Mouse (Mus musculus) cerebellum, adult 9-10 months (tissue): ENCODE measurements around the gene H2-DMa.

Source experiments
- DNase-seq: peaks from one replicate; pipeline ENCODE4 v3.0.0; 2022

The H2-DMa gene

DNA sequence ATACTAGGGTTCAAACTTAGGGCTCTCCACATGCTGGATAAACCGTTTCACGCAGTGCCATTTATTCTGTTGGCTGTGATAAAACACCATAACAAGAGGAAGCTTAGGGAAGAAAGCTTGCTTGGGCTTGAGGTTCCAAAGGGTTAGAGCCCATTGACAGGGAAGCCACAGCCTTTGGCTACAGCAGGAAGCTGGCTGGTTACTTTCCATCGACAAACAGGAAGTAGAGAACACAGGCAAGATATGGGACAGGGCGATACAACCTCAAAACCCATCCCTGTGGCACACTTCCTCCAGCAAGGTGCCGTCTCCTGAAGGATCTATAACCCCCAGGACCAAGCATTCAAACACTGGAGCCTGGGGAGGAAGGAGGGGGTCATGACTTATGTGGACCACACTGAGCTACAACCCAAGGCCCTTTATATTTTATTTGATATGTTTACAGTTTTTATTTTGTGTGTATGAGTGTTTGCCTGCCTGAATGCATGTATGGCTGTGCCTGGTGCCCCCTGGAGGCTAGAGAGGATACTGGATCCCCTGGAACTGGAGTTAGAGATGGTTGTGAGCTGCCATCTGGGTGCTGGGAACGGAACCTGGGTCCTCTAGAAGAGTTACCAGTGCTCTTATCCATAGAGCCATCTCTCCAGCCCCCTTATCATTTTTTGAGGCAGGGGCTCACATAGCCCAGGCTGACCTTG is 45.8 kb downstream of the H2-DMa start:
- DNase-seq: no peak

- peak; percentile 20 for DNase-seq
Observed at GRCm38 (mm10) chr17:34169279-34169678, 49.9 kb downstream of the H2-DMa start.

- DNase-seq: no peak
Observed at GRCm38 (mm10) chr17:34170487-34170876, 51.1 kb downstream of the H2-DMa start.

DNA sequence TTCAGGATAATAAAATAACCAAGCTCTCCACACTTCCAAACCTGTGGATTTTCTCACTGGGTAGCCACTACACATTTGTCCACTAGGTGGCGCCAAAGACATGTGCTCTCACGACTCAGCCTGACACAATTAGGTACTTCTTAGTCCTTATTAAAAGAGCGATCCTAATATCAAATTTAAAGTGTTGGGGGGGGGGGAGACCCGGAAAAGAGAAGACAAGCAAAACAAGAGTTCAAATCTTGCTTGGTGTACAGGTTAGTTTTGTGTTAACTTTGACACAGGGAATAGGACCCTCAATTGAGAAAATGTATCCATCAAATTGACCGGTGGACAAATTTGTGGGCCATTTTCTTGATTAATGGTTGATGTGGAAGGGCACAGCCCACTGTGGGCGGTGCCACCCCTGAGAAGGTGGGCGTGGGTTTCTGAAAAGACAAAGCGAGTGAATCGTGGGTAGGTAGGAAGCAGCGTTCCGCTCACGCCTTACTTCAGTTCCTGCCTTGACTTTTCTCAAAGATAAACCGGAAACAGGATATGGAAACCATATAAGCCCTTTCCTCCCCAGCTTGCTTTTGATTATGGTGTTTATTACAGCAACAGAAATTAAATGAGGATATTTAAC is 51.6 kb downstream of the H2-DMa start:
- DNase-seq: peak; percentile 76

DNA sequence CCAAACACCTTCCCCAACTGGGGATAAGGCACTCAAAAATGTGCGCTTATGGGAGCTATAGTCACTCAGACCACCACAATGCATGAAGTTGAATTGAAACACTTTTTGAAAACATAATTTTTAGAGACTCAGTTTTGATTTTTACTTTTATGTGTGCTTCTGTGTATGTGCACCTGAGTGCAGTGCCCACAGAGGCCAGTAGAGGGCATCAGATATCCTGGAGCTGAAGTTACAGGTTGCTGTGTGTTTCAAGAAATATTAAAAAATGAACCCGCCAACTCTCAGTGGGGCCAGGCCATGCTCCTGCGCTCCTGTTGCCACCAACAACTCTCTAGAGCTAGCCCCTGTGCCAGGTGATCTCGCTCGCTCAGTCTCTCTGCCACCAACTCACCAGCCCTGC is 53.2 kb downstream of the H2-DMa start:
- DNase-seq: no peak

GRCm38 (mm10) chr17:34174075-34174474 is 54.7 kb downstream of the H2-DMa start:
- DNase-seq: no peak

DNA sequence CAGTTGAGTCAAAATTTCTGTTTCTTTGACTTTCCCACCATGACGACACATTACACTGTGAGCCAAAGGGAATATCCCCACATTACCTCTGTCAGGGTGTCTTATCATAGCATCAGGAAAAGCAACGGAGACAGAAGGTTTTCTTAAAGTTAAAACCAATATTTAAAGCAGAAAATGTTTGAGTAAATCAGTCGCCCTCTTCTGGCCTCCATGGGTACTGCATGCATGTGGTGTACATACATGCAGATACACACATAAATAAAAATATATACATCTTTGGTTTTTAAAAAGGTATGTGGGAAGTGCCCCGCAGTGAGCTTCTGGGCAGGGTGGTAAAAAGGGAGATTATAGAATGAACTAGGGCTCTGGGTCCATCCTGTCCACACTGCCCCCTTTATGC is 57.8 kb downstream of the H2-DMa start:
- no peak for DNase-seq

GRCm38 (mm10) chr17:34179019-34179418 is 59.7 kb downstream of the H2-DMa start:
- DNase-seq: no peak

- no peak for DNase-seq
Observed at GRCm38 (mm10) chr17:34179913-34180859, 60.8 kb downstream of the H2-DMa start.

GRCm38 (mm10) chr17:34183564-34184219 is 64.4 kb downstream of the H2-DMa start:
- no peak for DNase-seq

- DNase-seq: no peak
Observed at GRCm38 (mm10) chr17:34185526-34185925, 66.2 kb downstream of the H2-DMa start.

DNA sequence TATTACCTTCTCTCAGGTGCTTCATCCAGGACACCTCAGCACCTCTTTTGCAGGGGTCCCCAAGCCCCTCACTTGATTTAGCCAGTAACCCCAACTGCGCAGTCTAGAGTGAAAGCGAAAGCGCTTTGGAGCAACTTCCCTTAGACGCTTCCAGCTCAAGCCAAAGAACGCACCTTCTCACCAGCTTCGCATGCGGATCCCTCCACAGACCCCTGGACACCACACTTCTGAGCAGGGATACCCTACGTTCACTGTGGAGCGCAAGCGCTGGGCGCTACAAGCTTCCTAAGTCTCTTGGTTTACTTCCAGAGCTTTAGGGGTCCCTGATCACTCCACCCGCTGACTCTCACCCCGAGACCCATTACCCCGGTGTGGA is 67.5 kb downstream of the H2-DMa start:
- no peak for DNase-seq

DNA sequence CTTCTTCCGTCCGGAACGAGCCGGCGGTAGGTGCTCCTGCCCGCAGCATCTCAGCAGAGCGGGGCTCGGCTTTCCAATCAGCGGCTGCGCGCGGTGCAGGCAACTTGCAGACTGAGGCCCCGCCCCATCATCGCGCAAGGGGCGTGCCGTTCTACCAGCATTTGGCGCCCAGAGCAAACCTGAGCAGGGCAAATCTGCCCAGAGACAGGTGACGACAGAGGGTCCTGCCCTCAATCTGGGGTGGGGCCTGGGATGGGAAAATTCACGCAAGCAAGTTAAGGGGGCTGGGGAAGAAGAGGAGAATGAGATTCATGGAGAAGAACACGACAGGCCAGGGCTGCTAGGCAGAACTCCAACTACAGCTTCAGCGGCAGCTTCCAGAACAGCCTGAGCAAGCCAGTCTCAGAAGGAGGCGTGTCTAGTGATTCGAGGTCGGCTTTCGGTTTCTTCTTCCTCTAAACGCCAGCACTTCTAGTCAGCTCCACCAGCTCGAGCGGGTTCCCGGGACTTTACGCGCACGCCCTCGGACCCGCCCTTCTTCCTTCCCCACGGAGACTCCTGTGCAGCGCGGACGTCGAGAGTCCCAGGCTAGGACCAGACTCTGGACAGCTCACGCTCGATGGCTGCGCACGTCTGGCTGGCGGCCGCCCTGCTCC is 68.0 kb downstream of the H2-DMa start, which contains the start of the genes Tap1 and Psmb9:
Tap1 (plus strand) TSS at position 293 of the 656 bp plus-strand sequence.
Psmb9 (minus strand) TSS at position 504 of the 656 bp plus-strand sequence.
- DNase-seq: peak; percentile 84

DNA sequence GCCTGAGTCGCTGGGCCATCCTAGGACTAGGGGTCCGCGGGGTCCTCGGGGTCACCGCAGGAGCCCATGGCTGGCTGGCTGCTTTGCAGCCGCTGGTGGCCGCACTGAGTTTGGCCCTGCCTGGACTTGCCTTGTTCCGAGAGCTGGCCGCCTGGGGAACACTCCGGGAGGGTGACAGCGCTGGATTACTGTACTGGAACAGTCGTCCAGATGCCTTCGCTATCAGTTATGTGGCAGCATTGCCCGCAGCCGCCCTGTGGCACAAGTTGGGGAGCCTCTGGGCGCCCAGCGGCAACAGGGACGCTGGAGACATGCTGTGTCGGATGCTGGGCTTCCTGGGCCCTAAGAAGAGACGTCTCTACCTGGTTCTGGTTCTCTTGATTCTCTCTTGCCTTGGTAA is 68.7 kb downstream of the H2-DMa start:
- no peak for DNase-seq
